Mouse (Mus musculus) limb, embryonic 13.5 days (tissue): ENCODE data around the gene Scn5a. TPM values are rescaled to one million over a fixed set of nuclear protein-coding genes. Genes with fewer than 3 reads are reported as not detected.

Experiments
- ATAC-seq: fragments of 200-750 bp; cut with Nextera tagmentation; 2 replicates; pipeline ENCODE4 v1.8.0; 2017; ENCODE audit warnings: low read depth, moderate number of reproducible peaks, moderate TSS enrichment; ENCODE audit not compliant: low FRiP score
- H3K27ac ChIP-seq: fragments of 300-500 bp; sonication (generic); 2 replicates; pipeline ENCODE4 v1.5.1; 2015; ENCODE audit warnings: inconsistent platforms, mild to moderate bottlenecking, moderate library complexity
- H3K27me3 ChIP-seq: fragments of 300-500 bp; sonication (generic); 2 replicates; pipeline ENCODE4 v1.6.1; 2015; ENCODE audit warnings: mild to moderate bottlenecking, inconsistent platforms
- H3K36me3 ChIP-seq: fragments of 300-500 bp; sonication (generic); 2 replicates; pipeline ENCODE4 v1.6.1; 2015; ENCODE audit warnings: inconsistent platforms, mild to moderate bottlenecking, moderate library complexity
- H3K4me1 ChIP-seq: fragments of 300-500 bp; sonication (generic); 2 replicates; pipeline ENCODE4 v1.6.1; 2015; ENCODE audit warnings: inconsistent platforms
- H3K4me2 ChIP-seq: fragments of 300-500 bp; sonication (generic); replicated peaks from 2 replicates; pipeline ENCODE4 v1.6.1; 2015; ENCODE audit warnings: inconsistent platforms, mild to moderate bottlenecking, moderate library complexity
- H3K4me3 ChIP-seq: fragments of 300-500 bp; sonication (generic); 2 replicates; pipeline ENCODE4 v1.5.1; 2015; ENCODE audit warnings: moderate library complexity, mild to moderate bottlenecking, inconsistent platforms
- H3K9ac ChIP-seq: fragments of 300-500 bp; sonication (generic); 2 replicates; pipeline ENCODE4 v1.6.1; 2015; ENCODE audit warnings: mild to moderate bottlenecking, inconsistent platforms
- H3K9me3 ChIP-seq: fragments of 300-500 bp; sonication (generic); 2 replicates; pipeline ENCODE4 v1.6.1; 2016; ENCODE audit warnings: inconsistent platforms
- WGBS: fragments of 180-500 bp; shearing (Covaris S2); methylation state at CpG from one replicate; pipeline ENCODE4 v1.1.7; 2015; 5-methylcytosine and 5-hydroxymethylcytosine counted together
- polyA plus RNA-seq: library from polyadenylated mRNA; unstranded; fragments of >200 nt; fragmentation: Nextera tagmentation; extraction: Ambion mirVana; gene quantifications from 2 replicates; pipeline ENCODE4 v1.2.1, GENCODE M21; 2015

Gene Scn5a
- polyA plus RNA-seq, 1 experiment from 2014 or later, result 0.05 TPM

GRCm38 (mm10) chr9:119519116-119519515, 59.7 kb downstream of the Scn5a start:
- Histone ChIP-seq H3K27me3 (peaks cover 25% of the 10 kb centered on the region), H3K4me2 (no peak overlapping the region), H3K4me3 (no peak overlapping the region), H3K9ac (no peak overlapping the region), H3K27ac (no peak overlapping the region), H3K4me1 (0 out of 2 replicates have a peak, but pooled peaks cover 8% of the 10 kb centered on the region), H3K9me3 (no peaks in the 10 kb centered on the region), H3K36me3 (no peaks in the 10 kb centered on the region)
- no peak for ATAC-seq
- WGBS, result 66% methylated on average over 23 of the region's 23 CpGs

GRCm38 (mm10) chr9:119518177-119518576, 60.6 kb downstream of the Scn5a start:
- Histone ChIP-seq H3K36me3 (no peaks in the 10 kb centered on the region), H3K9me3 (no peaks in the 10 kb centered on the region), H3K4me3 (no peak overlapping the region), H3K27ac (no peak overlapping the region), H3K9ac (no peak overlapping the region), H3K4me1 (0 out of 2 replicates have a peak, but pooled peaks cover 8% of the 10 kb centered on the region), H3K4me2 (no peak overlapping the region), H3K27me3 (peaks cover 25% of the 10 kb centered on the region)
- ATAC-seq, result no peak
- 76% methylated on average over 8 of the region's 8 CpGs for WGBS

GRCm38 (mm10) chr9:119517467-119517866, 61.3 kb downstream of the Scn5a start:
- H3K4me3 ChIP-seq, result no peak overlapping the region
- H3K36me3 ChIP-seq, result no peaks in the 10 kb centered on the region
- 0 out of 2 replicates have a peak, but pooled peaks cover 8% of the 10 kb centered on the region for H3K4me1 ChIP-seq
- no peaks in the 10 kb centered on the region for H3K9me3 ChIP-seq
- H3K27me3 ChIP-seq, result peaks cover 25% of the 10 kb centered on the region
- H3K27ac ChIP-seq, result no peak overlapping the region
- no peak overlapping the region for H3K9ac ChIP-seq
- WGBS, result 43% methylated on average over 20 of the region's 20 CpGs
- H3K4me2 ChIP-seq, result 0 out of 2 replicates have a peak overlapping the region, but pooled peaks have one; percentile 14
- ATAC-seq, result no peak

GRCm38 (mm10) chr9:119516815-119517214, 62.0 kb downstream of the Scn5a start:
- Histone ChIP-seq H3K4me1 (0 out of 2 replicates have a peak, but pooled peaks cover 8% of the 10 kb centered on the region), H3K4me3 (no peak overlapping the region), H3K9me3 (no peaks in the 10 kb centered on the region), H3K36me3 (no peaks in the 10 kb centered on the region), H3K27ac (no peak overlapping the region), H3K9ac (no peak overlapping the region), H3K4me2 (no peak overlapping the region), H3K27me3 (peaks cover 25% of the 10 kb centered on the region)
- 53% methylated on average over 5 of the region's 5 CpGs for WGBS
- ATAC-seq, result no peak

DNA sequence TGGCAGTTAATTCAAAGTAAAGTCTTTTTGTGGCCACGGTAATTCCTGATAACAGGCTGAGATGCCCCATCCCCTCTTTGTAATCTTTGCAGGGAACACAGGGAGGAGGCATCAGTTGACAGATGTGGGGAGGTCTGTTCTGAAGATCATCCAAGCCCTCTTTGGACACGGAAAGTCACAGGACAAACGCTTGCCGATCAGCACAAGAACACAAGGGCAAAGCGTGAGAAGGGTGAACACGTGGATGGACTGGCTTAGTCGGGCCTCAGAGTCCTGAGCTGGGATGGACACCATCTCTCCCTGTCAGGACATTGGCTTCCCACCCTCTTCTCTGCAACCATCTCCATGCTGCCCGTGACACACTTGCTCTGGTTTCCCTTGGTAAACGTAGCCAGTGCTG, 63.4 kb downstream of the Scn5a start:
- H3K4me2 ChIP-seq, result no peak overlapping the region
- WGBS, result 89% methylated on average over 9 of the region's 9 CpGs
- no peak overlapping the region for H3K4me3 ChIP-seq

DNA sequence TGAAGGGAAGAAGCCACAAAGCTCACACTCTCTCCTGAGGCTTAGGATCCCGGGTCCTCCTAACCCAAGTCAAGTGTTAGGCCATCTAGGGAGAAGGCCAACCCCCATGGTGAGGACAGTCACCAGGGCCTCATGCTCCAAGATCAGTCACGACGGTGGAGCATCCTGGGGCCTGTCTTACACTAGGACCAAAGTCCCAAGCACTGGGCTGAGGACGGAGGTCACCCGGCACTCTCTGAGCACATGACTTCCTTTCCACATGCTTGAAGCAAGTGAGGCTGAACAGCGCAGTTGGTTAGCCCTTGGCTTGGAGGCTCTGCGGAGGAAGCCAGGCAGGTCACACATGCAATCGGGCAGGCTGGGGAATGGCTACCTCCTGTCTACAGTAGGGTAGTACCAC, 63.8 kb downstream of the Scn5a start:
- H3K9ac ChIP-seq, result no peak overlapping the region
- no peak overlapping the region for H3K4me2 ChIP-seq
- H3K27ac ChIP-seq, result no peak overlapping the region
- no peak overlapping the region for H3K4me3 ChIP-seq
- no peak for ATAC-seq
- no peaks in the 10 kb centered on the region for H3K9me3 ChIP-seq
- WGBS, result 84% methylated on average over 8 of the region's 8 CpGs
- H3K27me3 ChIP-seq, result peaks cover 25% of the 10 kb centered on the region
- 0 out of 2 replicates have a peak, but pooled peaks cover 8% of the 10 kb centered on the region for H3K4me1 ChIP-seq
- no peaks in the 10 kb centered on the region for H3K36me3 ChIP-seq

More for the DNA sequence above, 63.4 kb downstream of the Scn5a start:
- peaks cover 25% of the 10 kb centered on the region for H3K27me3 ChIP-seq
- no peak overlapping the region for H3K9ac ChIP-seq
- H3K4me1 ChIP-seq, result 0 out of 2 replicates have a peak, but pooled peaks cover 8% of the 10 kb centered on the region
- no peak overlapping the region for H3K27ac ChIP-seq
- H3K9me3 ChIP-seq, result no peaks in the 10 kb centered on the region
- no peak for ATAC-seq
- no peaks in the 10 kb centered on the region for H3K36me3 ChIP-seq

- Histone ChIP-seq H3K9ac (no peak overlapping the region), H3K27me3 (peaks cover 21% of the 10 kb centered on the region), H3K4me3 (no peak overlapping the region), H3K9me3 (no peaks in the 10 kb centered on the region), H3K4me2 (no peak overlapping the region), H3K4me1 (0 out of 2 replicates have a peak, but pooled peaks cover 8% of the 10 kb centered on the region), H3K27ac (no peak overlapping the region), H3K36me3 (no peaks in the 10 kb centered on the region)
- ATAC-seq, result no peak
- WGBS, result 81% methylated on average over 8 of the region's 8 CpGs
These were observed 65.0 kb downstream of the Scn5a start for GRCm38 (mm10) chr9:119513816-119514215.

DNA sequence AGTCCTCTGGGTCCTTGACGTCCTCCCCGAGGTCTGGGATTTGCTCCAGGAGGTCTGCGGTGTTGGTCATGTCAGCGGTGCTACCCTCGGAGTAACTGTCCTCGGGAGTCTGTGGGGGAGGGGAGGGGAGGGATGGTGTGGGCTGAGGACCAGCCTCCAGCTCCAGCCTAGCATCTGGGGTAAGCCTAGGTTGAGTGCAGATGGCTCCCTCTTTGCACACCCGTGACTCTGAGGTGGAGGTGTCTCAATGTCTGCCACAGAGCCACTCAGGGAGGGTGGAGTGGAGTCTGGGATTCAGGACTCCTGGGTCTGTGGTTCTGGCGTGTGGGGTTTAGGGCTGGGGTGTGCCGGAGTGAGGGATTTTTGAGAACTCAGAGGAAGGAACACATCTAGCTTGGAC, 65.8 kb downstream of the Scn5a start:
- Histone ChIP-seq H3K9me3 (no peaks in the 10 kb centered on the region), H3K4me1 (0 out of 2 replicates have a peak, but pooled peaks cover 5% of the 10 kb centered on the region), H3K9ac (no peak overlapping the region), H3K4me2 (no peak overlapping the region), H3K36me3 (no peaks in the 10 kb centered on the region), H3K27me3 (peaks cover 15% of the 10 kb centered on the region), H3K27ac (no peak overlapping the region), H3K4me3 (no peak overlapping the region)
- 90% methylated on average over 9 of the region's 9 CpGs for WGBS
- ATAC-seq, result no peak

DNA sequence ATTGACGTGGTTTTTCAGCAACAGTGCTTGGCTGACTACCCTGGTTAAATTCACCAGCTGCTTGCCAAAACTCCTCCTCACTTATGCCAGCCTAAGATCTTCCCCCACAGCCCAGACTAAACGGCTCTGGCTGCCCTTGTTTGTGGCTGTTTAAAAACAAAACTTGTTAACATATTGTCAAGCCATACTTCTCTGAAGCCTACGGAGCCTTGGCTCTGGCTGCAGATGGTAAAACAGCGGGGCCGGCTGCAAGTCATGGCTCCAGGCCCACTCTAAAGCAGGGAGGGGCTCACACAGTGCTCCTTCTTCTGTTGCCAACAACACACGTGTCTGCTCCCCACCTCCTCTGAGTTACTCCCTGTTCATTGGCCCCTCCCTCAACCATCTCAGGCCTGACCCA, 67.9 kb downstream of the Scn5a start:
- no peaks in the 10 kb centered on the region for H3K27me3 ChIP-seq
- ATAC-seq, result peak; percentile 67; the same call in 1 of the 2 replicates
- no peak overlapping the region for H3K4me3 ChIP-seq
- 48% methylated on average over 6 of the region's 6 CpGs for WGBS
- no peak overlapping the region for H3K27ac ChIP-seq
- no peaks in the 10 kb centered on the region for H3K4me1 ChIP-seq
- H3K9me3 ChIP-seq, result peaks cover 3% of the 10 kb centered on the region; the same call in 1 of the 2 replicates
- H3K36me3 ChIP-seq, result no peaks in the 10 kb centered on the region
- H3K9ac ChIP-seq, result no peak overlapping the region
- H3K4me2 ChIP-seq, result no peak overlapping the region

DNA sequence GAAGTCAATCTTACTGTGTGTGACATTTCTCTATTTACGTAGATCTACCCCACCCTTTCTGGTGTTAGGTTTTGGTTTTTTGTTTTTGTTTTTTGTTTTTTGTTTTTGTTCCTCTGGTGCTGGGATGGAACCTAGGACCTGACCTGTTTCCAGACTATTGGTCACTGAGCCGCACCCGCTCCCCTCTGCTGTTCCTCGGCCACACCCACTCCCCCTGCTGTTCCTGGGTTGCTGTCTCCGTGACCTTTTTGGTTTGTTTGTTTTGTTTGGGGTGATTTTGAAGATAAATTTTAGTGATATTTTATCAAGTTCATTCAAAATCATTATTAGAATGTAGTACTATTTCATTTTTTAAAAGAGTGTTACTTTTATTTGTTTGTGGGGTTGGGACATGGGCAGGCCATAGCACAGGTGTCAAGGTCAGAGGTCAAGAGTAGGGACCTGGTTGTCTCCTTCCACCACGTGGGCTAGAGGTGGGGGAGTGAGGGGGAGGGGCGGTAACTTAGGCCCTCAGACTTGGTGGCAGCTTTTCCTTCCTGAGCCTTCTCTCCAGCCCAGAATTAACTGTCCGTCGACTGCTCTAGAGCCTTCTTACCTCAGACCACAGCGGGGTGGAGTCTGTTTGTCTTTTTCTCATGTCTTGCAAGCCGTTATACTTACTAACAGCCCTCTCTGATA, 73.7 kb downstream of the Scn5a start:
- WGBS, result 66% methylated on average over 11 of the region's 11 CpGs
- no peak for ATAC-seq
- Histone ChIP-seq H3K36me3 (no peaks in the 10 kb centered on the region), H3K4me1 (no peaks in the 10 kb centered on the region), H3K4me2 (no peak overlapping the region), H3K4me3 (no peak overlapping the region), H3K9me3 (peaks cover 3% of the 10 kb centered on the region; the same call in 1 of the 2 replicates), H3K27ac (no peak overlapping the region), H3K27me3 (no peaks in the 10 kb centered on the region), H3K9ac (no peak overlapping the region)

GRCm38 (mm10) chr9:119503613-119504012, 75.2 kb downstream of the Scn5a start:
- no peak overlapping the region for H3K9ac ChIP-seq
- H3K4me3 ChIP-seq, result no peak overlapping the region
- no peaks in the 10 kb centered on the region for H3K36me3 ChIP-seq
- H3K27ac ChIP-seq, result no peak overlapping the region
- ATAC-seq, result no peak
- no peaks in the 10 kb centered on the region for H3K4me1 ChIP-seq
- WGBS, result 93% methylated on average over 9 of the region's 9 CpGs
- peaks cover 3% of the 10 kb centered on the region; the same call in 1 of the 2 replicates for H3K9me3 ChIP-seq
- H3K27me3 ChIP-seq, result no peaks in the 10 kb centered on the region
- H3K4me2 ChIP-seq, result no peak overlapping the region

- no peaks in the 10 kb centered on the region for H3K36me3 ChIP-seq
- no peak overlapping the region for H3K4me2 ChIP-seq
- H3K9ac ChIP-seq, result no peak overlapping the region
- no peaks in the 10 kb centered on the region for H3K27me3 ChIP-seq
- peaks cover 5% of the 10 kb centered on the region for H3K4me1 ChIP-seq
- H3K9me3 ChIP-seq, result no peaks in the 10 kb centered on the region
- no peak overlapping the region for H3K27ac ChIP-seq
- no peak overlapping the region for H3K4me3 ChIP-seq
- WGBS, result 69% methylated on average over 7 of the region's 7 CpGs
- ATAC-seq, result no peak
These were observed 79.9 kb downstream of the Scn5a start for GRCm38 (mm10) chr9:119498885-119499284.

DNA sequence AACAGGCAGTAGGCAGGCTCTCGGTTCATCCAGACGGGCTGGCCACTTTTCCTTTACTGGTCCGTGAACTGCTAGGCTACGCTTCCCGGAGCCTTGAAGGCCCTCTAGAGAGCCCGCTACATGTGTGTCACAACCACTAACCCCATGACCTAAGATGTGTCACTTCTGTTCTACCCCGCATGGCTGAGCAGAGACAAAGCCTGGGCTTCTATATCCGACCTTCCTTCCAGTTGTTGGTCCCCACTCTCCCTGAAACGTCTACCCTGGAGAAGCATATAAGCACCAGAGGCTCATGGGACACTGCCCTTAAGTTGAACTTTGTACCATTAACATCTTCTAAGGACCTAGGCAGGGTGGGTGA, 80.6 kb downstream of the Scn5a start:
- Histone ChIP-seq H3K9me3 (no peaks in the 10 kb centered on the region), H3K27me3 (no peaks in the 10 kb centered on the region), H3K9ac (no peak overlapping the region), H3K4me2 (no peak overlapping the region), H3K4me3 (no peak overlapping the region), H3K27ac (no peak overlapping the region), H3K4me1 (peaks cover 5% of the 10 kb centered on the region), H3K36me3 (no peaks in the 10 kb centered on the region)
- ATAC-seq, result no peak
- 84% methylated on average over 9 of the region's 9 CpGs for WGBS
